Mouse (Mus musculus): ENCODE results near the gene Btbd1. TPM values are rescaled to one million over a fixed set of nuclear protein-coding genes. Genes with fewer than 3 reads are reported as not detected.
"Not testable (repeated sequence)": the region's sequence is repeated elsewhere in the genome, so short reads cannot be mapped to it uniquely, and the experiment has no call there.

The Btbd1 gene
- polyA plus RNA-seq, 1 experiment, result 66.6 TPM

DNA sequence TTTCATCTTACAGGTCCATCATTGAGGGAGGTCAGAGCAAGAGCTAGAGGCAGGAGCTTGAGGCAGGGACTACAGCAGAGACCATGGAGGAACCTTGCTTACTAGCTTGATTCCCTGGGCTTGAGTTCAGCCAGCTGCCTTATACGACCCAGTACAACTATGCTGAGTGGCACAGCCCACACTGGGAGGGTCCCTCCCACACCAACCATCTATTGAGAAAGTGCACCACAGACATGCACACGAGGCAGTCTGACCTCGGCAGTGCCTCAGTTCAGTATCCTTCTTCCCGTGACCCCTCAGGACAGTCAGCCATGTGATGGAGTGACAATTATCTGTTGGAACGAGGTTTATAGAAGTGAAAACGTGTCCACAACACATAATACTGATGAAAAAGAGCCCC is 10.5 kb upstream of the Btbd1 start:
- Histone ChIP-seq H3K27me3 (ENCODE audit: control insufficient read depth, insufficient read depth, insufficient read length) (no peaks in the 10 kb centered on the region), H3K4me2 (ENCODE audit: low read depth) (peak overlapping the region; percentile 42), H3ac (ENCODE audit: control insufficient read depth, insufficient read length) (no peak overlapping the region), H3K4me3 (no peak overlapping the region), H3K36me3 (ENCODE audit: control insufficient read depth, insufficient read depth) (no peaks in the 10 kb centered on the region), H3K79me2 (ENCODE audit: control insufficient read depth, insufficient read depth) (no peaks in the 10 kb centered on the region)
- TF ChIP-seq MAX (IDR thresholded peaks at IDR 0.05; ENCODE audit: low read depth), result no peak
- TF ChIP-seq POLR2A (IDR thresholded peaks at IDR 0.05; ENCODE audit: insufficient read length, low read depth), result peak; percentile 24
- peak in 1 of 3 experiments; percentile 27 for TF ChIP-seq MYOD1 (IDR thresholded peaks at IDR 0.05; ENCODE audit: control insufficient read depth in 1 of 3, insufficient read length in 2 of 3, low read depth in 2 of 3)

DNA sequence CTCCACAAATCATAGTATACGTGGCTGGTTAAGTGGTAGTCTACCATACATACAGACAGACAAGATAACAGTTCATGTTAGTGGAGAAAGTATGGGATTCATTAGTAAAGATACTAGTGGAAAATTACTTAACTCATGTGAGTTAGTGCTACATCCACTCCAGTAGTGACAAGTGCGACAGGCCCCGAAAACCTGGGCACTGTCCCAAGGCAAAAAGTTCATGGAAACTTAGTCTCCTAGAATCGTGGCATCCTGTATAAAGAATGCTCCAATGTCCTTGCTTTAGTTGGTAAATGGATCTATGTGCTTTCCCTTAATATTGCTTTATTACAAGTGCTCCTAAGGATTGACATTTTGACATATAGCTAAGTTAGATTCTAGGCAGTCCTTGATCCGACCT is 8.5 kb upstream of the Btbd1 start:
- H3K79me2 ChIP-seq (ENCODE audit: control insufficient read depth, insufficient read depth); H3K4me3 ChIP-seq; H3K36me3 ChIP-seq (ENCODE audit: control insufficient read depth, insufficient read depth); H3K4me2 ChIP-seq (ENCODE audit: low read depth); H3ac ChIP-seq (ENCODE audit: control insufficient read depth, insufficient read length); H3K27me3 ChIP-seq (ENCODE audit: control insufficient read depth, insufficient read depth, insufficient read length): not testable (repeated sequence)

DNA sequence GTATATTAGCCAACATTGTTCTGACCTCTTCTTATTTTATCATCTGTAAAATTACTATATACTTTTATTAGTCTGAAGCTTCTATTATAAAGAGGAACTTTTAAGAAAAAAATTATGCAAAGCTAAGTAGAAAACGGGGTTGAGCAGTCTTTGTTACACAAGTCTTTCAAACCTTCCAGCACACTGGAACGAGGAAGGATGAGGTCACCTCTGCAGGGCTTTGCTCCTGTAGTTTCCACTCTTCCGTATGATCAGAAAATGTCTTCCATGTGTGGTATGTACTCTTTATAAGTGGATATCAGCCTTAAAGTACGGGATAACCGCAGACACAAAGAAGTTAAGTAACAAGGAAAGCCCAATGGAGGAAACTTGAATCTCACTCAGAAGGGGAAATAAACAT is 6.2 kb upstream of the Btbd1 start:
- Histone ChIP-seq H3K4me3 (no peak overlapping the region), H3K36me3 (ENCODE audit: control insufficient read depth, insufficient read depth) (no peaks in the 10 kb centered on the region), H3ac (ENCODE audit: control insufficient read depth, insufficient read length) (no peak overlapping the region), H3K79me2 (ENCODE audit: control insufficient read depth, insufficient read depth) (no peaks in the 10 kb centered on the region), H3K4me2 (ENCODE audit: low read depth) (no peak overlapping the region), H3K27me3 (ENCODE audit: control insufficient read depth, insufficient read depth, insufficient read length) (no peaks in the 10 kb centered on the region)
- TF ChIP-seq E2F4 (IDR thresholded peaks at IDR 0.05; ENCODE audit: insufficient read depth) (no peak), POLR2A (IDR thresholded peaks at IDR 0.05; ENCODE audit: insufficient read length, low read depth) (no peak), USF1 (IDR thresholded peaks at IDR 0.05; ENCODE audit: low read depth) (no peak), MAX (IDR thresholded peaks at IDR 0.05; ENCODE audit: low read depth) (no peak), TCF3 (IDR thresholded peaks at IDR 0.05; ENCODE audit: insufficient read length, low read depth) (no peak), MYOG (IDR thresholded peaks at IDR 0.05; ENCODE audit: control insufficient read depth in 1 of 3, insufficient read depth in 1 of 3, insufficient read length in 2 of 3, low read depth in 2 of 3) (no peak), POLR2AphosphoS2 (IDR thresholded peaks at IDR 0.05; ENCODE audit: insufficient read length, low read depth) (no peak), SRF (IDR thresholded peaks at IDR 0.05; ENCODE audit: control insufficient read depth, insufficient read length, low read depth) (no peak), TCF12 (IDR thresholded peaks at IDR 0.05; ENCODE audit: insufficient read depth, poor library complexity, severe bottlenecking) (no peak), REST (IDR thresholded peaks at IDR 0.05; ENCODE audit: insufficient read depth, insufficient read length) (no peak), MYOD1 (IDR thresholded peaks at IDR 0.05; ENCODE audit: control insufficient read depth in 1 of 3, insufficient read length in 2 of 3, low read depth in 2 of 3) (no peak), CEBPB (IDR thresholded peaks at IDR 0.05; ENCODE audit: insufficient read depth, poor library complexity, severe bottlenecking) (no peak)

DNA sequence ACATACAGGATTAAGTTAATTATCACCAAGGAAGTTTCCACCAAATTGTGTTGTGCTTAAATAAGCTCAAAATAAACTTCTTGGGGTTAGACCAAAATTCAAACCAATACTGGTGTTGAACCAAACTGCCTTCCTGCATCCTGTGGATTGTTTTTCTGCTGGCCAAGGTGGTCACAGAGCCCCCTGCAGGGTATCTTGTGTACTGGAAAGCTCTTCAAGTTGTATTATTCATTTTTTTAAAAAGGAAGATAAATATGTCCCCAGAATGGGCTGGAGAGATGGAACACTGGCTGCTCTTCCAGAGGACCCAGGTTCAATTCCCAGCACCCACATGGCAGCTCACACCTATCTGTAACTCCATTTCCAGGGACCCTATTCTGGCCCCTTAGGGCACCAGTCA is 5.6 kb upstream of the Btbd1 start:
- no peaks in the 10 kb centered on the region for H3K36me3 ChIP-seq (ENCODE audit: control insufficient read depth, insufficient read depth)
- no peaks in the 10 kb centered on the region for H3K27me3 ChIP-seq (ENCODE audit: control insufficient read depth, insufficient read depth, insufficient read length)
- no peaks in the 10 kb centered on the region for H3K79me2 ChIP-seq (ENCODE audit: control insufficient read depth, insufficient read depth)
- no peak overlapping the region for H3K4me2 ChIP-seq (ENCODE audit: low read depth)
- no peak overlapping the region for H3K4me3 ChIP-seq
- H3ac ChIP-seq (ENCODE audit: control insufficient read depth, insufficient read length), result no peak overlapping the region
- no peak for TF ChIP-seq USF1 (IDR thresholded peaks at IDR 0.05; ENCODE audit: low read depth)
- TF ChIP-seq MAX (IDR thresholded peaks at IDR 0.05; ENCODE audit: low read depth), result no peak
- no peak for TF ChIP-seq SRF (IDR thresholded peaks at IDR 0.05; ENCODE audit: control insufficient read depth, insufficient read length, low read depth)
- no peak for TF ChIP-seq POLR2A (IDR thresholded peaks at IDR 0.05; ENCODE audit: insufficient read length, low read depth)
- no peak for TF ChIP-seq REST (IDR thresholded peaks at IDR 0.05; ENCODE audit: insufficient read depth, insufficient read length)
- no peak for TF ChIP-seq CEBPB (IDR thresholded peaks at IDR 0.05; ENCODE audit: insufficient read depth, poor library complexity, severe bottlenecking)
- TF ChIP-seq TCF3 (IDR thresholded peaks at IDR 0.05; ENCODE audit: insufficient read length, low read depth), result no peak
- no peak for TF ChIP-seq MYOD1 (IDR thresholded peaks at IDR 0.05; ENCODE audit: control insufficient read depth in 1 of 3, insufficient read length in 2 of 3, low read depth in 2 of 3)
- no peak for TF ChIP-seq TCF12 (IDR thresholded peaks at IDR 0.05; ENCODE audit: insufficient read depth, poor library complexity, severe bottlenecking)
- no peak for TF ChIP-seq POLR2AphosphoS2 (IDR thresholded peaks at IDR 0.05; ENCODE audit: insufficient read length, low read depth)
- no peak for TF ChIP-seq E2F4 (IDR thresholded peaks at IDR 0.05; ENCODE audit: insufficient read depth)
- TF ChIP-seq MYOG (IDR thresholded peaks at IDR 0.05; ENCODE audit: control insufficient read depth in 1 of 3, insufficient read depth in 1 of 3, insufficient read length in 2 of 3, low read depth in 2 of 3), result no peak

DNA sequence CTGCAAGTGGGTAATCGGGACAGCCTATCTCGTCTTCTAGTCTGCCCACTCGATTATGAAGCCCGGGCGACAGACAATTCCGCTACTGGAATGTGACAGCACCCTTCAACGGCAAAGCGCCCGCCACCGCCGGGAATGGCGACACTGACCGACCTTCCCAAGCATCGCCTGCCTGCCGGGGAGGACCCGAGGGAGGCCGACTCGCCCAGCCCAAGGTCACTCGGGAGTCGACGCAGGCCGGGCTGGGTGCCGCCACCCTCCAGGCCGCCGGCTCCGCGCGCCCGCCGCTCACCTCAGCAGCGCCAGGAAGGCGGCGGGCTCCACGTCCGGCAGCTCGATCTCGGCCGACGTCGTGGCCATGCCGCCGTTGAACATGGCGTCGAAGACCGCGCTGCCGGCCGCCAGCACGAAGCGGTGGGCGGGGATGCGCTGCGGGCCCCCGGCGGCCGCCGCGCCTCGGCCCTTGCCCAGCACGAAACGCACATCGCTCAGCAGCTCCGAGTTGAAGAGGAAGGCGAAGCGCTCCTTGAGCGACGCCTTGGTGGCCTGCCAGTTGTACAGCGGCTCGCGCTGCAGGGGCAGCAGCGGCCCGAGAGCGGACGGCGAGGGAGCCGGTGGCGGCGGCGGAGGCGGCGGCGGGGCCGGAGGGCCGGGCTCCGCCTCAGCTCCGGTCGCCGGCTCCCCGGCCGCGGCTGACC is 401 bp downstream of the Btbd1 start:
- H3K27me3 ChIP-seq (ENCODE audit: control insufficient read depth, insufficient read depth, insufficient read length), result no peaks in the 10 kb centered on the region
- H3K79me2 ChIP-seq (ENCODE audit: control insufficient read depth, insufficient read depth), result peaks cover 48% of the 10 kb centered on the region
- no peak for TF ChIP-seq USF1 (IDR thresholded peaks at IDR 0.05; ENCODE audit: low read depth)
- peak; percentile 13 for TF ChIP-seq POLR2A (IDR thresholded peaks at IDR 0.05; ENCODE audit: insufficient read length, low read depth)
- peak overlapping the region; percentile 89 for H3K4me2 ChIP-seq (ENCODE audit: low read depth)
- peak overlapping the region; percentile 64 for H3K4me3 ChIP-seq
- peak overlapping the region; percentile 90 for H3ac ChIP-seq (ENCODE audit: control insufficient read depth, insufficient read length)
- H3K36me3 ChIP-seq (ENCODE audit: control insufficient read depth, insufficient read depth), result no peaks in the 10 kb centered on the region

Data from myocyte (in vitro differentiated cells).